Comparison of ENCODE assay signal across 27 mouse cellular contexts in the genomic region with DNA sequence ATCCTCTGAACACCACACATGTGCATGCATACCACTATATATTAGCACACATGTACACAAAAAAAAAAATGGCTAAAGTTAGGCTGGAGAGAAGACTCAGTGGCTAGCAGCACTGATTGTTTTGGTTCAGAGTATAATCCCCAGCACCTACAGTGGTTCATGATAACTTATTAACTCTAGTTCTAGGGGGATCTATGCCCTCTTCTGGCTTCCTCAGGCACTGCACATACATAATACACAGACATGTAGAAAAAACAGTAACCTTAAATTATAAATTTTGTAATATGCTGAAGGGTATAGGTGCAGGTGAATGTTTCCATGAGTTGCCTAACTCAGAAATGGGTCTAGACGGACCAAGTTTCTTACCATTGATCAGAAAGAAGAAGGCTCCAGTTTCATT. TPM values are rescaled to one million over a fixed set of nuclear protein-coding genes. Genes with fewer than 3 reads are reported as not detected.
DNase-seq lines count a peak whose midpoint lies in the region; ATAC-seq and TF ChIP-seq lines count a peak whose summit lies in the region.
"Had no signal": no experiment of that assay in that cellular context is flagged by ENCODE, and none has a peak within 500 bp of the region (broad histone marks: within the 10 kb centered on the region; RNA-seq: fewer than 3 reads in every experiment).

No protein-coding gene starts in this region.

- H3K36me3 ChIP-seq in forebrain, postnatal 0 days (ENCODE audit: insufficient read depth): peaks cover 91% of the 10 kb centered on the region
- H3K36me3 ChIP-seq in forebrain, embryonic 15.5 days: peaks cover 97% of the 10 kb centered on the region
- H3K36me3 ChIP-seq in kidney, postnatal 0 days (ENCODE audit: insufficient read depth, low read length): peaks cover 81% of the 10 kb centered on the region
- H3K36me3 ChIP-seq in midbrain, postnatal 0 days (ENCODE audit: insufficient read depth, low read length): peaks cover 64% of the 10 kb centered on the region
- peaks cover 98% of the 10 kb centered on the region for H3K36me3 ChIP-seq in midbrain, embryonic 13.5 days

- H3K4me3 ChIP-seq in forebrain, postnatal 0 days (ENCODE audit: low read depth, low read length): no peak overlapping the region
- H3K4me3 ChIP-seq in forebrain, embryonic 15.5 days: no peak overlapping the region
- no peak overlapping the region for H3K4me3 ChIP-seq in kidney, postnatal 0 days (replicated peaks; ENCODE audit: low read depth, low read length)
- H3K4me3 ChIP-seq in midbrain, postnatal 0 days (ENCODE audit: low read depth, low read length): no peak overlapping the region
- no peak overlapping the region for H3K4me3 ChIP-seq in midbrain, embryonic 13.5 days (replicated peaks)
- H3K4me3 ChIP-seq: embryonic facial prominence, embryonic 10.5 days; forebrain, embryonic 12.5 days; hindbrain, embryonic 13.5 days; midbrain, embryonic 15.5 days had no signal

- peak; percentile 22; the same call in 1 of the 2 replicates for TF ChIP-seq CTCF in forebrain, postnatal 0 days (IDR thresholded peaks at IDR 0.05; ENCODE audit: low read depth)
- TF ChIP-seq CTCF in kidney, postnatal 0 days (IDR thresholded peaks at IDR 0.05; ENCODE audit: low read depth): peak; percentile 42
- peak; percentile 51 for TF ChIP-seq CTCF in midbrain, postnatal 0 days (IDR thresholded peaks at IDR 0.05)

- DNase-seq in forebrain, postnatal 0 days: no peak
- DNase-seq in kidney, postnatal 0 days (ENCODE audit: low spot score): no peak
- no peak for DNase-seq in kidney, adult 11 months
- DNase-seq in midbrain, postnatal 0 days (ENCODE audit: low spot score): no peak
- no peak for DNase-seq in spleen, postnatal 10 days (ENCODE audit: low spot score in 2 of 2)
- DNase-seq in thymus, postnatal 4 days: no peak
- DNase-seq: adrenal gland, postnatal 36 days; cerebellum, adult 18-20 months; cerebellum, postnatal 36 days; gastrocnemius, postnatal 25 days; heart, postnatal 14 days; kidney, postnatal 10 days; lung, adult 18-20 months; retina, postnatal 1 day; right cerebral cortex, postnatal 4 days had no signal

- no peak for ATAC-seq in forebrain, postnatal 0 days
- ATAC-seq in forebrain, embryonic 15.5 days (replicated peaks): no peak
- no peak for ATAC-seq in kidney, postnatal 0 days (replicated peaks; ENCODE audit: low FRiP score, low read depth)
- ATAC-seq in midbrain, postnatal 0 days (ENCODE audit: low FRiP score): no peak
- ATAC-seq in midbrain, embryonic 13.5 days: no peak
- ATAC-seq: CD4-positive, CD25-positive, alpha-beta regulatory T cell, adult 4 months; midbrain, embryonic 15.5 days had no signal

- no peaks in the 10 kb centered on the region for H3K4me1 ChIP-seq in forebrain, postnatal 0 days (ENCODE audit: insufficient read depth)
- H3K4me1 ChIP-seq in forebrain, embryonic 15.5 days: no peaks in the 10 kb centered on the region
- no peaks in the 10 kb centered on the region for H3K4me1 ChIP-seq in kidney, postnatal 0 days (replicated peaks; ENCODE audit: insufficient read depth, low read length)
- H3K4me1 ChIP-seq in midbrain, postnatal 0 days (ENCODE audit: insufficient read depth, low read length): no peaks in the 10 kb centered on the region
- H3K4me1 ChIP-seq in midbrain, embryonic 13.5 days (replicated peaks): no peaks in the 10 kb centered on the region
- H3K4me1 ChIP-seq: embryonic facial prominence, embryonic 10.5 days; forebrain, embryonic 12.5 days; hindbrain, embryonic 13.5 days; midbrain, embryonic 15.5 days had no signal

- no peaks in the 10 kb centered on the region for H3K9me3 ChIP-seq in forebrain, postnatal 0 days (ENCODE audit: low read length)
- no peaks in the 10 kb centered on the region for H3K9me3 ChIP-seq in forebrain, embryonic 15.5 days
- H3K9me3 ChIP-seq in kidney, postnatal 0 days (replicated peaks; ENCODE audit: low read length): no peaks in the 10 kb centered on the region
- no peaks in the 10 kb centered on the region for H3K9me3 ChIP-seq in midbrain, postnatal 0 days (ENCODE audit: low read length)
- no peaks in the 10 kb centered on the region for H3K9me3 ChIP-seq in midbrain, embryonic 13.5 days
- H3K9me3 ChIP-seq: embryonic facial prominence, embryonic 10.5 days; forebrain, embryonic 12.5 days; hindbrain, embryonic 13.5 days; midbrain, embryonic 15.5 days had no signal

- no peaks in the 10 kb centered on the region for H3K27me3 ChIP-seq in forebrain, postnatal 0 days (ENCODE audit: insufficient read depth, low read length)
- H3K27me3 ChIP-seq in forebrain, embryonic 15.5 days: no peaks in the 10 kb centered on the region
- H3K27me3 ChIP-seq in kidney, postnatal 0 days (ENCODE audit: insufficient read depth, low read length): no peaks in the 10 kb centered on the region
- H3K27me3 ChIP-seq in midbrain, postnatal 0 days (ENCODE audit: insufficient read depth, low read length): no peaks in the 10 kb centered on the region
- H3K27me3 ChIP-seq in midbrain, embryonic 13.5 days: no peaks in the 10 kb centered on the region
- H3K27me3 ChIP-seq: forebrain, embryonic 12.5 days; hindbrain, embryonic 13.5 days; midbrain, embryonic 15.5 days had no signal

- no peak overlapping the region for H3K9ac ChIP-seq in forebrain, postnatal 0 days
- H3K9ac ChIP-seq in forebrain, embryonic 15.5 days (replicated peaks): no peak overlapping the region
- no peak overlapping the region for H3K9ac ChIP-seq in kidney, postnatal 0 days (ENCODE audit: low read depth, low read length)
- H3K9ac ChIP-seq in midbrain, postnatal 0 days (replicated peaks; ENCODE audit: low read length, poor library complexity, severe bottlenecking): no peak overlapping the region
- no peak overlapping the region for H3K9ac ChIP-seq in midbrain, embryonic 13.5 days (replicated peaks)
- H3K9ac ChIP-seq: forebrain, embryonic 12.5 days; hindbrain, embryonic 13.5 days; midbrain, embryonic 15.5 days had no signal

- no peak overlapping the region for H3K27ac ChIP-seq in forebrain, postnatal 0 days (ENCODE audit: low read depth, low read length)
- H3K27ac ChIP-seq in forebrain, embryonic 15.5 days (replicated peaks): no peak overlapping the region
- H3K27ac ChIP-seq in kidney, postnatal 0 days: no peak overlapping the region
- H3K27ac ChIP-seq in midbrain, postnatal 0 days (ENCODE audit: low read depth, low read length): no peak overlapping the region
- H3K27ac ChIP-seq in midbrain, embryonic 13.5 days: no peak overlapping the region
- H3K27ac ChIP-seq: embryonic facial prominence, embryonic 10.5 days; forebrain, embryonic 12.5 days; hindbrain, embryonic 13.5 days; macrophage; midbrain, embryonic 15.5 days had no signal

- H3K4me2 ChIP-seq in forebrain, postnatal 0 days (ENCODE audit: low read depth): no peak overlapping the region
- H3K4me2 ChIP-seq in forebrain, embryonic 15.5 days (replicated peaks): no peak overlapping the region
- H3K4me2 ChIP-seq in kidney, postnatal 0 days (ENCODE audit: low read length): no peak overlapping the region
- H3K4me2 ChIP-seq in midbrain, postnatal 0 days (ENCODE audit: low read depth, low read length, poor library complexity, severe bottlenecking): no peak overlapping the region
- H3K4me2 ChIP-seq in midbrain, embryonic 13.5 days (replicated peaks): no peak overlapping the region
- H3K4me2 ChIP-seq: forebrain, embryonic 12.5 days; heart, embryonic 11.5 days; hindbrain, embryonic 13.5 days; midbrain, embryonic 15.5 days had no signal

- 86% methylated on average over 1 of the region's 1 CpGs for WGBS in forebrain, postnatal 0 days
- 89% methylated on average over 1 of the region's 1 CpGs for WGBS in forebrain, embryonic 15.5 days
- 81% methylated on average over 1 of the region's 1 CpGs for WGBS in kidney, postnatal 0 days
- 91% methylated on average over 1 of the region's 1 CpGs for WGBS in midbrain, postnatal 0 days
- WGBS in midbrain, embryonic 13.5 days: 91% methylated on average over 1 of the region's 1 CpGs

RNA-seq across cellular contexts. Expression of a gene that starts 12.0 kb away (rescaled TPM):
- 221 and 255 TPM in 2 replicates for total RNA-seq in forebrain, postnatal 0 days (2014; rRNA removed)
- polyA plus RNA-seq in forebrain, postnatal 0 days (2015; fragmentation: Nextera tagmentation; extraction: Ambion mirVana): 357 and 443 TPM in 2 replicates
- 505 and 521 TPM in 2 replicates for polyA plus RNA-seq in forebrain, embryonic 15.5 days (2015; fragmentation: Nextera tagmentation; extraction: Ambion mirVana)
- polyA plus RNA-seq in kidney, postnatal 0 days (2015; fragmentation: Nextera tagmentation; extraction: Ambion mirVana): 356 and 406 TPM in 2 replicates
- total RNA-seq in midbrain, postnatal 0 days (2014; rRNA removed): 192 and 242 TPM in 2 replicates
- polyA plus RNA-seq in midbrain, postnatal 0 days (2015; fragmentation: Nextera tagmentation; extraction: Ambion mirVana): 448 and 464 TPM in 2 replicates
- 560 and 579 TPM in 2 replicates for polyA plus RNA-seq in midbrain, embryonic 13.5 days (2015; fragmentation: Nextera tagmentation; extraction: Ambion mirVana)

RNA-seq across cellular contexts. Expression of a gene that starts 18.9 kb away (rescaled TPM):
- not detected in 2 replicates for total RNA-seq in forebrain, postnatal 0 days (2014; rRNA removed)
- 0.23 and 0.63 TPM in 2 replicates for polyA plus RNA-seq in forebrain, postnatal 0 days (2015; fragmentation: Nextera tagmentation; extraction: Ambion mirVana)
- 0.41 TPM in 2 replicates for polyA plus RNA-seq in forebrain, embryonic 15.5 days (2015; fragmentation: Nextera tagmentation; extraction: Ambion mirVana)
- polyA plus RNA-seq in kidney, postnatal 0 days (2015; fragmentation: Nextera tagmentation; extraction: Ambion mirVana): 0.37 and 0.66 TPM in 2 replicates
- total RNA-seq in midbrain, postnatal 0 days (2014; rRNA removed): not detected in 2 replicates
- polyA plus RNA-seq in midbrain, postnatal 0 days (2015; fragmentation: Nextera tagmentation; extraction: Ambion mirVana): 0.19 and 0.48 TPM in 2 replicates
- polyA plus RNA-seq in midbrain, embryonic 13.5 days (2015; fragmentation: Nextera tagmentation; extraction: Ambion mirVana): 0.49 and 0.50 TPM in 2 replicates
- total RNA-seq: adrenal gland, postnatal 36 days; gastrocnemius, postnatal 25 days; heart, postnatal 14 days; layer of hippocampus, adult 18-20 months; left cerebral cortex, postnatal 36 days; liver, adult 2 months had no signal
- polyA plus RNA-seq: liver, adult 2 months had no signal

RNA-seq across cellular contexts. Expression of a gene that starts 22.0 kb away (rescaled TPM):
- total RNA-seq in forebrain, postnatal 0 days (2014; rRNA removed): 12.8 and 21.8 TPM in 2 replicates
- 10.9 and 12.4 TPM in 2 replicates for polyA plus RNA-seq in forebrain, postnatal 0 days (2015; fragmentation: Nextera tagmentation; extraction: Ambion mirVana)
- 28.1 and 29.9 TPM in 2 replicates for polyA plus RNA-seq in forebrain, embryonic 15.5 days (2015; fragmentation: Nextera tagmentation; extraction: Ambion mirVana)
- 7.2 and 9.2 TPM in 2 replicates for polyA plus RNA-seq in kidney, postnatal 0 days (2015; fragmentation: Nextera tagmentation; extraction: Ambion mirVana)
- 15.0 and 18.2 TPM in 2 replicates for total RNA-seq in midbrain, postnatal 0 days (2014; rRNA removed)
- polyA plus RNA-seq in midbrain, postnatal 0 days (2015; fragmentation: Nextera tagmentation; extraction: Ambion mirVana): 14.2 and 14.3 TPM in 2 replicates
- 17.0 and 18.7 TPM in 2 replicates for polyA plus RNA-seq in midbrain, embryonic 13.5 days (2015; fragmentation: Nextera tagmentation; extraction: Ambion mirVana)

RNA-seq across cellular contexts. Expression of a gene that starts 37.3 kb away (rescaled TPM):
- total RNA-seq in forebrain, postnatal 0 days (2014; rRNA removed): 15.6 and 20.3 TPM in 2 replicates
- polyA plus RNA-seq in forebrain, postnatal 0 days (2015; fragmentation: Nextera tagmentation; extraction: Ambion mirVana): 16.5 and 21.9 TPM in 2 replicates
- 23.2 and 23.8 TPM in 2 replicates for polyA plus RNA-seq in forebrain, embryonic 15.5 days (2015; fragmentation: Nextera tagmentation; extraction: Ambion mirVana)
- 19.2 and 21.3 TPM in 2 replicates for polyA plus RNA-seq in kidney, postnatal 0 days (2015; fragmentation: Nextera tagmentation; extraction: Ambion mirVana)
- total RNA-seq in midbrain, postnatal 0 days (2014; rRNA removed): 30.5 and 33.4 TPM in 2 replicates
- polyA plus RNA-seq in midbrain, postnatal 0 days (2015; fragmentation: Nextera tagmentation; extraction: Ambion mirVana): 24.4 and 26.1 TPM in 2 replicates
- 25.3 and 29.9 TPM in 2 replicates for polyA plus RNA-seq in midbrain, embryonic 13.5 days (2015; fragmentation: Nextera tagmentation; extraction: Ambion mirVana)

RNA-seq across cellular contexts. Expression of a gene that starts 38.7 kb away (rescaled TPM):
- 81.0 and 106 TPM in 2 replicates for total RNA-seq in forebrain, postnatal 0 days (2014; rRNA removed)
- 46.8 and 50.7 TPM in 2 replicates for polyA plus RNA-seq in forebrain, postnatal 0 days (2015; fragmentation: Nextera tagmentation; extraction: Ambion mirVana)
- 49.3 and 55.1 TPM in 2 replicates for polyA plus RNA-seq in forebrain, embryonic 15.5 days (2015; fragmentation: Nextera tagmentation; extraction: Ambion mirVana)
- polyA plus RNA-seq in kidney, postnatal 0 days (2015; fragmentation: Nextera tagmentation; extraction: Ambion mirVana): 4.6 and 5.3 TPM in 2 replicates
- 75.6 and 109 TPM in 2 replicates for total RNA-seq in midbrain, postnatal 0 days (2014; rRNA removed)
- polyA plus RNA-seq in midbrain, postnatal 0 days (2015; fragmentation: Nextera tagmentation; extraction: Ambion mirVana): 37.9 and 41.4 TPM in 2 replicates
- polyA plus RNA-seq in midbrain, embryonic 13.5 days (2015; fragmentation: Nextera tagmentation; extraction: Ambion mirVana): 45.9 and 58.2 TPM in 2 replicates
